Mouse (Mus musculus): Measurements from ENCODE around the gene 6720489N17Rik. TPM values are rescaled to one million over a fixed set of nuclear protein-coding genes. Genes with fewer than 3 reads are reported as not detected.
"Not testable (repeated sequence)": the region's sequence is repeated elsewhere in the genome, so short reads cannot be mapped to it uniquely, and the experiment has no call there.

6720489N17Rik gene
- polyA plus RNA-seq, 1 experiment from 2014 or later, result 10.1 TPM

GRCm38 (mm10) chr13:62558189-62559110 lies 65.5 kb downstream of the 6720489N17Rik start, which contains the start of gene Zfp935:
TSS of gene Zfp935 (minus strand) at chr13:62558511.
- 2% methylated on average over 25 of the region's 27 CpGs for WGBS
- not testable (repeated sequence) for ATAC-seq (ENCODE audit: insufficient read depth, low FRiP score); H3K36me3 ChIP-seq (ENCODE audit: control insufficient read depth, insufficient read depth, low read length); H3K4me1 ChIP-seq (ENCODE audit: control insufficient read depth, insufficient read depth, low read length); H3K27me3 ChIP-seq (ENCODE audit: control insufficient read depth, insufficient read depth, low read length); H3K27ac ChIP-seq (ENCODE audit: low read length)
- H3K9ac ChIP-seq (ENCODE audit: low read length), result peak within 1 kb of the TSS; percentile 71
- peak within 1 kb of the TSS; percentile 48 for H3K4me3 ChIP-seq (replicated peaks; ENCODE audit: low read length)
- H3K4me2 ChIP-seq (ENCODE audit: low read depth, low read length), result peak within 1 kb of the TSS; percentile 39; the same call in 1 of the 2 replicates
- peaks cover 11% of the 10 kb centered on the region; the same call in 1 of the 2 replicates for H3K9me3 ChIP-seq (replicated peaks; ENCODE audit: control insufficient read depth, low read length)

Small RNA genes within 50 kb of the gene (microRNA-seq; reads per million reads assigned to microRNA genes)
- not detected for gene Gm24020

Other genes starting within 250 kb of the 6720489N17Rik start
- 3.9 and 4.1 TPM in 2 replicates for gene Gm3604, start 241.0 kb downstream of the 6720489N17Rik start, polyA plus RNA-seq (2015; fragmentation: Nextera tagmentation; extraction: Ambion mirVana)
- 11.3 and 11.8 TPM in 2 replicates for gene Gm49359, start 157.3 kb downstream of the 6720489N17Rik start, polyA plus RNA-seq (2015; fragmentation: Nextera tagmentation; extraction: Ambion mirVana)
- gene Zfp935, start 65.7 kb downstream of the 6720489N17Rik start, polyA plus RNA-seq (2015; fragmentation: Nextera tagmentation; extraction: Ambion mirVana), result not detected in 2 replicates
- 13.4 and 14.8 TPM in 2 replicates for gene Zfp934, start 53.0 kb downstream of the 6720489N17Rik start, polyA plus RNA-seq (2015; fragmentation: Nextera tagmentation; extraction: Ambion mirVana)
- gene Platr25, start 136.5 kb upstream of the 6720489N17Rik start, polyA plus RNA-seq (2015; fragmentation: Nextera tagmentation; extraction: Ambion mirVana), result 23.5 and 24.3 TPM in 2 replicates
- gene Gm5141, start 161.6 kb upstream of the 6720489N17Rik start, polyA plus RNA-seq (2015; fragmentation: Nextera tagmentation; extraction: Ambion mirVana), result 10.1 and 10.4 TPM in 2 replicates
- 112 and 124 TPM in 2 replicates for gene Fbp2, start 234.2 kb upstream of the 6720489N17Rik start, polyA plus RNA-seq (2015; fragmentation: Nextera tagmentation; extraction: Ambion mirVana)